Mouse (Mus musculus) gastrocnemius, postnatal 4 days (tissue): ENCODE measurements around the gene Pola2. TPM values are rescaled to one million over a fixed set of nuclear protein-coding genes. Genes with fewer than 3 reads are reported as not detected.

ENCODE experiments used
- DNase-seq, 2 experiments: peaks; one replicate each; pipeline ENCODE4 v3.0.0; 2021 to 2022; ENCODE audit warnings: low spot score in 2 of 2, mixed read lengths in 2 of 2
- long read RNA-seq, 2 experiments: library from polyadenylated mRNA; stranded (forward); transcript quantifications; one replicate each; pipeline ENCODE4 v2.0.0; 2021
- total RNA-seq, 2 experiments: library from RNA; stranded (reverse); gene quantifications; 2 replicates each; pipeline ENCODE4 v1.2.3; 2021

Pola2 gene
- 10 to 100 TPM; 24.6 to 28.6 TPM for total RNA-seq
- long read RNA-seq, experiment 1, transcript Pola2-201 (18 exons, 2,421 nt): major isoform, 9 of 30 reads
- long read RNA-seq, experiment 1, partial matches to known transcripts: 2 of 30 reads
- long read RNA-seq, experiment 1, other reads (novel, unspliced or antisense): 15 of 30 reads
- long read RNA-seq, experiment 2, transcript Pola2-201 (18 exons, 2,421 nt): major isoform, 13 of 33 reads
- long read RNA-seq, experiment 2, partial matches to known transcripts: 1 of 33 reads
- long read RNA-seq, experiment 2, other reads (novel, unspliced or antisense): 16 of 33 reads

DNA sequence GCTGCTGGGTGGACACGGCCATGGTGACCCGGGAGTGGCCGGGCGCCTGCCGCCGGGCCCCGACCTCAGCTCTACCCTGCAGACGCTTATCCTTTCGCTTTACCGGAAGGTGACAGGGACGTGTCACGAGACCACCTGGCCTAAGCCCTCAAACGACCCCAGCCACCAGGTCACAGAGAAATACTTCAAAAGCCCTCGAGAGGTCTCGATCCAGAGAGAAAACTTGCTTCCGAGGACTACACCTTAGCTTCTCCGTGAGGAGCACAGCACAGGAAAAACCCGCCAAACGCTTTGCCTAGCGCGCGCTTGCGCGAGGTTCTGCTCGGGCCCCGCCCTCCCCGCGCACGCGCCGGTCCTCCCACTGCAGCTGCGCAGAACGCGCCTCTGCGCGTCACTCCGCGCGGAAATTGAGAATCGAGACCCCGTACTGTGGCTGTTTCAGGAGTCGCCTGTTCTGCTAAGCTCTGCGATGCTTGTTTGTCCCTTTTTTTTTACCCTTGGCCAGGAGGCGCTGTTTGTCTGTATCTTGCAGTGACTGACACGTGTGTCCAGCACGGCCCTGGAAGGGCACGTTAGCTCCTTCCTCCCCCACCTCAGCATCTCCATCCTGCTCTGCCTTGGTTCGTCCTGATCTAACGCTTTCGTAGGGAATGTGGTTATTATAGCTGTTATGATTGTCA, at the start of gene Pola2:
Pola2 (minus strand) TSS at position 320 of the 680 bp plus-strand sequence.
- peak; percentile 83 to 90 for DNase-seq

- DNase-seq: no peak
Observed at GRCm38 (mm10) chr19:6013691-6014090, 49.7 kb upstream of the Pola2 start.

DNA sequence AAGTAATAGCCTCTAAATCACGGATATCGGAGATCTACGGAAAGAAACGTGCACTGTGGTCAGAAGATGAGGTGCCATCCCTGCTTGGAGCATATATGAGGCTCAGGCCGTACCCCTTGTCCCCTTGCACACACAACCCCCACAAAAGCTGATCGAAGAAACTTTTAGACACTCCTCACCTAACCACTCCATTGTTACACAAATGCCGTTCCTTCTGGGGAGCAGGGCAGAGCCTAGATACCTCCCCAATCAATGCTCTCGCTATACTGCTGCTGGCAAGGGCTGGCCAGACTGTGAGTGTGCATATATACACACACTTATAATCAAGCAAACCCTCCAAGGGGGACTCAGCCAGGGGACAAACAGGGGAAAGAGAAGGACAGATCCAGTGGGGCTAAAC, 45.1 kb upstream of the Pola2 start:
- no peak for DNase-seq

DNA sequence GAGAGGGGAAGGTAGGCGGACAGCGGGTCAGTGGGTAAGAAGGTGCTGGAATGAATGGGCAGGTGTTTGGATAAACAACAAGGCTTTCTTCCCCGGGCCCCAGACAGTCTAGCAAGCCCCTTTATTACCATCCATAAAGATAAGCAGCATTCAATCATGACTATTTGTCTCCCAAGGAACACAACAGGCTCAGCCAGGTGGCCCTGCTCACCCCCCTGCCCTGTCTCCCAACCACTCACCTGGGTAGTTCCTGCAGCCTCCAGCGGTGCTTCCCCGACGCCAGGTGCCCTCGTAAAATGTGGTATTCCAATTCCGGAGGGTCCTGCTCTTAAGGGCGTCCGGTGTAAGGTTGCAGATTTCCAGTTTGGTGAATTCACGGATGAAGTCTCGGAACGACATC, 43.0 kb upstream of the Pola2 start:
- DNase-seq: no peak

DNA sequence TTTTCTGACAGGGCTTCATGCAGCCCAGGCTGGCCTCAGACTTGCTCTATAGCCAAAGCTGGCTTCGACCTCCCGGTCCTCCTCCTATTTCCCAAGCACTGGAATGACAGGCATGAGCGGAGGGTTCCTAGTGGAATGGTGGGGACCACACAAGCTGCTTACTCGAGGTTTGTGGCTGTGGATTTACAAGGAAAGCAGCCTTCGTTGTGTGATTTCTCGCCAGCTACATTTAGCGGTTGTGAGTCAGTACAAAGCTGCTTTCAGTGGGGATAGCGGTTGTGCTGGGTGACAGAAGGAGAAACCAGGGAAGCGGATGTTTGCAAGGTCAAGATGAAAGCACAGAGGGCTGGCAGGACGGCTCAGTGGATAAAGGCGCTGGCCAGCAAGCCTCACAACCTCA, 41.5 kb upstream of the Pola2 start:
- DNase-seq: no peak

GRCm38 (mm10) chr19:5999969-6000368, 36.0 kb upstream of the Pola2 start:
- no peak for DNase-seq

DNA sequence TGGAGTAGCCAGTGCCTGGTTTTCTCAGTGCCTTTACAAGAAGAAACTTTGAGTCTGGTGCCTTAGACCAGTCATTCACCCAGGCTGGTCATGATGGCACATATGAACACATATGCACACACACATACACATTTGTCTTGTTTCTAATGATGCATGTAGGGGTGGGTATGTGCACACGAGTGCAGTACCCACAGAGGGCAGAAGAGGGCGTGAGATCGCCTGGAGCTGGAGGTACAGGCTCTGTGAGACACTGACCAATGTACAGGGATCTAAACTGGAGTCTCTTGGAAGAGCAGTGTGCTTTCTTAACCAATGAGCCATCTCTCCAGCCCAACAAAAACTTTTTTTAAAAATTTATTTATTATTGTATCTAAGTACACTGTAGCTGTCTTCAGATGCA, 34.2 kb upstream of the Pola2 start:
- DNase-seq: no peak

- no peak for DNase-seq
Observed at GRCm38 (mm10) chr19:5994711-5995110, 30.7 kb upstream of the Pola2 start.

- DNase-seq: no peak
Observed at GRCm38 (mm10) chr19:5992012-5992411, 28.0 kb upstream of the Pola2 start.

DNA sequence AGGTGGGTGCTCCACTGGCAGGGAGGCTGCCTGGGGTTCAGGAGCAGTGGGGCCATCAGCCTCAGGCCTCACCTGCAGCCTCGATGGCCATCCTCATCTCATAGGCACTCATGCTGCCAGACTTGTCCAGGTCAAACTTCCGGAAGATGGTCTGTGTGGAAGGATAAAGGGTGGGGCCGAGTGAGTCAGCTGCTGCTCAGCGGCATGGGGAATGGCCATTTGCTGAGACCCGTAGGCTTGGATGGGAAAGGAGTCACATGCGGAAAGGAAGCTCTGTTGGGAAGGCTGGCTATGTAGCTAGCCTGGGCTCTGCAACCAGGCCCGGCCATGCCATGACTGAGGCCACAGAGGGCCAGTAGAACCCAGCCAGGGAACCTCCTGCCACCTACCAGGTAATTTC, 27.5 kb upstream of the Pola2 start:
- DNase-seq: no peak

GRCm38 (mm10) chr19:5990921-5991320, 26.9 kb upstream of the Pola2 start:
- DNase-seq: no peak

- DNase-seq: no peak
Observed at GRCm38 (mm10) chr19:5990033-5990432, 26.0 kb upstream of the Pola2 start.

- no peak for DNase-seq
Observed at GRCm38 (mm10) chr19:5989585-5989984, 25.6 kb upstream of the Pola2 start.

DNA sequence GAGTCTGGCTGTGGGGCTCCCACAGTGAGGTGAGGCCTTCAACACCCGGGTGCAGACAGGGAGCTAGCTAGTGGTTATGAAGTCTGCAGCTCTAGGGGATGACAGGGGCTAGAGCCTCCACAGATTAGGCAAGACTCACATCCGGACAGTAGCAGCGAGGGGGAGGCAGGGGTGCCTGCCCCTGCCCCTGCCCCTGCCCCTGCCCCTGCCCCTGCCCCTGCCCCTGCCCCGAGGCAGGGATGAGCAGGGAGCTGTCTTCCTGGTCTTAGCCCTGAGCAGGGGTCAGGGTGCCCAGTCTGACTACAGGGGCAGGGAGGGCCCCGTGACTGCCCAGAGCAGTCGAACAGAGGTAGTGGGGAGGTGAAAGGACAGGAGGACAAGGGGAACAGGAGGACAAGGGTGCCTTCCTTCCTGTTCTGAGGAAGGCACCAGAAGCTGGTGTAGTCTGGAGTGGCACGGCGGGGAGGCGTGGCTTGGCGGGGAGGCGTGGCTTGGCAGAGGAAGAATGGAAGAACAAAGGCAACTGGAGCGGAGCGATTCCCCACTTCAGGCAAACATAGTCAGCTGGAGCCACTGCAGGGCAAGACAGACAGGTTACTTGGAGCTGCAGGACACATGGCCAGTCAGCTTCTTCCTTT, 24.9 kb upstream of the Pola2 start:
- DNase-seq: peak in 1 of 2 experiments; percentile 64

GRCm38 (mm10) chr19:5988027-5988814, 24.2 kb upstream of the Pola2 start:
- no peak for DNase-seq

GRCm38 (mm10) chr19:5986043-5986442, 22.0 kb upstream of the Pola2 start, which contains the start of gene Slc22a20:
Gene Slc22a20 (minus strand): TSS chr19:5986143.
- DNase-seq: no peak

GRCm38 (mm10) chr19:5980477-5980876, 16.5 kb upstream of the Pola2 start:
- no peak for DNase-seq

DNA sequence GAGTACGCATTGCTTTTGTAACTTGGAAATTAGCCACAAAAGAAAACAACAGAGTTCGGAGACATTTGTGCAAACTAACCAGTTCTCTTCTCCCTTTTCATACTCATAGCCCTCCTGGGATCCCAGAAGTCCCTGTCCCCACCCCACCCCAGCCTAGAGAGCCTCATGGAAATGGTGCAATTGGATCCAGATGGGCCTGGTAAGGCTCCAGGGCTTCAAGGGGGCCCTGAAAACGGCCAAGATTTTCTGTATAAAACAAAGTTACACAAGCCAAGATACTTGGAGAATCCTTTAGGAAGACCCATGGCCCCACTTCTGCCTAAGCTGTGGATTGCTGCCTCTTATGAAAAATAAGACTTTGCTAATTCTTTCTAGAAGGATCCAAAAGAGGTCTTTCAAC, 13.7 kb upstream of the Pola2 start:
- DNase-seq: peak in 1 of 2 experiments; percentile 49

DNA sequence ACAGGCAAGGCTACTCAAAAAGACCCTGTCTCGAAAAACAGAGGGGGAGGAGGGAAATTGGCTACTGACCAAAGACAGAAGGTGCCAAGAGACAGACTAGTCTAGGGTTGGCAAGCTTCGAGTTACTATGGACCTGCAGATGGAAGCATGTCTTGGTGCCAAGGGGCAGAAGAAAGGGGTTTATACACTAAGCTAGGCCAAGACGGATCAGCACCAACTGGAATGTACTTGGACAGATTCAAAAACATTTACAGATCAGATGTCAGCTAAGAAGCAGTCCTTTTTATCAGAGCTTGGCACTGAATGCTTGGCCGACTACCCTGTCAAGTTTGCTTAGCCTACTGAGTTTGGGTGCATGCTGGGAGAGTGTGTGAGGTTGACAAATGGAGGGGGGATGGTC, 11.7 kb upstream of the Pola2 start:
- no peak for DNase-seq

GRCm38 (mm10) chr19:5975112-5975511, 11.1 kb upstream of the Pola2 start:
- DNase-seq: no peak

- no peak for DNase-seq
Observed at GRCm38 (mm10) chr19:5967664-5968063, 3.7 kb upstream of the Pola2 start.

DNA sequence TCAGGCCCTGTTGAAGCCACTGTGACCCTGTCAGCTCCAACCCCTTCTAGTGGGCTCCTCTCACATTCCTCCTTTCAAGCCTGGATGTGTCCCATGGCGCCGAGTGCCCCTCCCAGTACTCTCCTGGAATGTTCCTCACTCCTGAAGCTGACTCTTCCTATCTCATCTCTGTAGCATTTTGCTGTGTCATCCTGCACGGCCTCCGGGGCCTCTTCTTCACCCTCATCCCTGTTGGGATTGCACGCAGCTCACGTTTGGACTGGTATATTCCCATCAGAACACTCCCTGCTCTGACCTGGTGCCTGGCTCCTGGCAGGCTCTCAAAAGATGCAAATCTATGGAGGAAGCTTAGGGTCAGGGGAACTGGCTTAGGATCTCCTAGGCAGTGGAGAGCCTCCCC, 2.8 kb upstream of the Pola2 start:
- no peak for DNase-seq
